Mouse (Mus musculus) C3H10T1/2 (cell line): Measurements from ENCODE around the gene Aloxe3. TPM values are rescaled to one million over a fixed set of nuclear protein-coding genes. Genes with fewer than 3 reads are reported as not detected.

ENCODE experiments used
- polyA plus RNA-seq, 2 experiments: library from polyadenylated mRNA; unstranded; fragments of >200 nt; fragmentation: generic; extraction: Trizol; gene quantifications; one replicate each; pipeline ENCODE4 v1.2.1; 2012; ENCODE audit warnings: missing spikeins in 2 of 2

Gene Aloxe3
- under 1 TPM; 0.07 to 0.34 TPM for polyA plus RNA-seq

DNA sequence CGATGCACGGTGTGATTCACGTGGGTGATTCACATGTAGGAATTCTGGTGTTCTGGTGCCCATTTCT is at the start of gene Aloxe3:
Gene Aloxe3, plus strand, starts transcription at position 45 of the 67 bp plus-strand sequence.

DNA sequence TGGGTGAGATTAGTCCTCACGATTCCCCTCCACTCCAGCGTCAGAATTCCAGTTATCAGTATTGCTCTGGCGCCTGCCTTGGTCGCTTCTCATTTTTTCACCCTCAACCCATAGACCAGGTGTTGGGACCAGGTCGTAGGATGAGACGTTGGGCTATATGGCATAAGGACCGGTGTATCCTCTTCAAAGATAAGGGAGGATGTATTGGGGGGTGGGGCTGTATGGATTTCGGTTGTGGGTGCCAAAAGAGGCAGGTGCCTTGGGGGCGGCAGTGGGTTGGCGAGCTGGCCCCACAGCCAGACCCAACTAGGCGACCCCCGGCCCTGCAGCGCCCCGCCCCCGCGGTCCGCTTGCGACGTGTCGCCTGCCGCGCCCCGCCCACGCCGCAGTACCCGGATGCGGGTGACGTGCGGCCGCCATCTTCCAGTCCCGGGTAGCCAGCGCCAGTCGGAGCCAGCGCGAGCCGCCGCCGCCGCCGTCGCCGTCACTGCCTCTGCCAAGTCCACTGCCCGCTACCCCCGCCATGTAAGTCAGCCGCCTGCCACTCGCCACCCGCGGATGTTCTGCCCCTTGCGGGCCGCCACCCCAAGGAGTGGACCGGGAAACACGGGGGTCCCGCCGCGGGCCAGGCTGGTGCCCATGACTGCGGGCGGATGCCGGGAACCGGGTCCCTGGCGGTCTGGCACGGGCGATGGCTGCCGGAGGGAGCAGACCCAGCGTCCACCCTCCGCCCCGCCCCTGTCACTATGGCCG is 37.4 kb upstream of the Aloxe3 start, which contains the start of gene Vamp2:
Gene Vamp2, plus strand, starts transcription at position 388 of the 753 bp plus-strand sequence.

DNA sequence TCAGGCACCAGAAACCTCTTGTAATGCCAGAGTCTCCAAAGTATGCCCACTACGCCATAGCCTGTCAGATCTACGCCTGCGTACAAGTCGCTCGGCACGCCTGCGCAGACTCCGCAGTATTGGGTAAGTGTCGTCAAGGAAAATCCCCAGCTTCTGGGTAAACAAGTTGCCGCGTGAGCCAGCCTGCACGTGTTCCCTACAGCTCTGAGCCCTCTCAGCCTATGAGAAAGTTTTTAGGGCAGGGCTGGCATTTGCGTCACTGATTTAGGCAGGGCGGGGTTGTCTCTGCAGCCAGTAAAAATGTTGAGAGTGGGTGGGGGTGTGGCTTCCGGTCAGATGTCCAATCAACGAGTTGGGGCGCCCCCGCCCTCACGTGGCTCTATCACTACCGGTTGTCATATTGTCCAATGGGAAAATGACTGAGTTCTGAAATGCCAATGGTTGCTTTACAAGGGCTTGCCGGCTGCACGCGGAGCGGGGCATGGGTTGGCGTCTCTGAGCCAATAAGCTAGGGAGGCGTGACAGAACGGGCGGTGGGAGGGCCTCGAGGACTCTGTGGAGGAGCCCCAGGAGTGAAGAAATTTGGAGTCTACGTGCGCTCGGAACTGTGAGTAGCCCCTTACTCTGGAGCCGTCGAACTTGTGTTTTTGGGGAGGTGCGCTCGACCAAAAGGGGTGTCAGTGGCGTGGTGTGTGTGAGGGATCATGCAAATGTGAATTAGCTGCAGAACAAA is 30.8 kb upstream of the Aloxe3 start, which contains the start of gene Per1:
Gene Per1, plus strand, starts transcription at position 521 of the 733 bp plus-strand sequence.

DNA sequence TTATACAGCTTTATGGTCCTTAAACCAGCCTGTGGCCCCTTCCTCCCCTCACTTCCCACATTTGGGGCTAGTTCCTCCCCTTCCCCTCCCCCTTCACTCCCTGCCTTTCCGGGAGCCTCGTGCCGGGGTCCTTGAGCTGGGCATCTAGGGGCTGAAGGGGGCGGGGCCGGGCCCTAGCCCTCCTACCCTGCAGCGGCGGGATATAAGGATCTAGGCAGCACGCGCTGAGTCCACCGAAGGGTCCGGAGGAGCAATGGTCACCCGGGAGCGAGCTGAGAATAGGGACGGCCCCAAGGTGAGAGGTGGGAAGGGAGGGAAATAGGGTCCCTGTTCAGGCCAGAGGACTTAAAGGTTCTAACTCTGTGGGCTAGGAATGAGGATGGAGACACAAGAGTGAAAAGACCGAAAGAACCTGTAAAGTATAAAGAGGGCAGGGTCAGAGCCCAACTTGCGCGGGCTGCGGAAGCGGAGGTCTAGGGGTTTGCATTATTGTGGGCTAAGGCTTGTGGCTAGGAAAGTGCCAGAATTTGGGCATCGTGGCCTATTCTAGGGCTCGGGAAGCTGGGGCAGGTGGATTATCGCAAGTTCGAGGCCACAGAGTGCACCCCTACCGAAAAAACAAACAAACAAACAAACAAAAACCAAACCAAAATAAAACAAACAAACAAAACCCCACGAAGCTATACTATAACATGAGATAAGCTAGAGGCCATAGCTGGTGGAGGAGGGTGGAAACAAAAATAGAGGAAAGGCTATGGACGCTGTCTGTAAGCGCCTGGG is 5.3 kb upstream of the Aloxe3 start, which contains the start of gene Hes7:
Gene Hes7, plus strand, starts transcription at position 184 of the 780 bp plus-strand sequence.

DNA sequence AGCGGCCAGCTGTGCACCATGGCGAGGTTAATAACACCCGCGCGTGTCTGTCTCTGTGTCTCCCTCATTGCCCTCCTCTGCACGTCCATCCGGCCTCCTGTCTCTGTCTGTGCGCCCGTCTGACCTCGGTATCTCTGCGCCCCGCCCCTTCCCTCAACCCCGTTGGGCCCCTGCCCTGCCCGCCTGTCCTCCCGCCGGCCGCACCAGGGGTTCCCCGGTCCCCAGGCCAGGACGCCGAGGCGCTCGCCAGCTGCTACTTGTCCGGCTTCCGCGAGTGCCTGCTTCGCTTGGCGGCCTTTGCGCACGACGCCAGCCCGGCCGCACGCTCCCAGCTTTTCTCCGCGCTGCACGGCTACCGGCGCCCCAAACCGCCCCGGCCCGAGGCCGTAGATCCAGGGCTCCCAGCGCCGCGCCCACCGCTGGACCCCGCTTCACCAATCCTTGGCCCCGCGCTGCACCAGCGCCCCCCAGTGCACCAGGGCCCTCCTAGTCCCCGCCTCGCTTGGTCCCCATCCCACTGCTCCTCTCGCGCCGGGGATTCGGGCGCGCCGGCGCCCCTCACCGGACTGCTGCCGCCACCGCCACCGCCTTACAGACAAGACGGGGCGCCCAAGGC is 3.3 kb upstream of the Aloxe3 start, which contains the start of gene 9130213A22Rik:
Gene 9130213A22Rik, minus strand, starts transcription at position 254 of the 616 bp plus-strand sequence.

DNA sequence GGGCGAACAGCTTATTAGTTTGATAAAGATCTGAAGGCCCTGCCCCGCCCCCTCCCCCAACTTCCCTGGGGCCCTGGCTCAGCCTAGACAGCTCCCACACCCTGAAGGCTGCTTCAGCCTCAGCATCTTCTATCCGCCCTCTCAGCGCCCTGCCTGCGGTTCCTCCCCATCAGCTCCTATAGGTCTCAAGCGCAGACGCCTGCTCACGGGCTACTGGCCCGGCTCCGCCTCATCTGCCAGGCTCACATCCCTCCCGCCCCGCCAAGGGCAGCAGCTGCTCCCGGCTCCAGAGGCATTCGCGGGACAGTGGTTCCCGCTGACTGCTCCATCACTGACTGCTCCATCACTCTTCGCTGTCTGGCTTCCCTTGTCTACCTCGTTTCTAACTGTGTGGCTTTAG is 31.1 kb downstream of the Aloxe3 start, which contains the start of gene Alox12b:
Gene Alox12b, plus strand, starts transcription at position 190 of the 400 bp plus-strand sequence.

DNA sequence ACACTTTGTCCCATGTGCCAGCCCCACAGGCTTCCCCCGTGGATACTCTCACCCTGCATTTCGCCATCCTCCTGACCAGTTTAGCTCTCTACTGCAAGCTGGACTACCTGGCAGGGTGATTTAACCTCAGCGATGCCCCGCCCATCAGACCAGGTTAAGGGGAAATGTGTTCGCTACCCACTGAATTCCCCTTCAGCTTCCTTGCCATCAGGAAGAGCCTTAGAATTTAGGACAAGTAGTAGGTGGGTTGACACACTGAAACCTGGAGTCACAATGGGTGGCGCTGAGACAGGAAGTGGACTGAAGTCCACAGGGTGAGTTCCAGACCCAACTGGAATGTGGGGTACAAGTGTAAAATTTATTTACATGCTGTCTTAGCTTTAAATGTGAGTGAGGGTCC is 72.0 kb downstream of the Aloxe3 start, which contains the start of gene Alox8:
Gene Alox8, minus strand, starts transcription at position 101 of the 400 bp plus-strand sequence.

Other genes starting within 250 kb of the Aloxe3 start
- gene Rnf222, start 237.3 kb upstream of the Aloxe3 start, polyA plus RNA-seq: under 1 TPM in 1 of 2 experiments, not detected in 1; 0.01 TPM
- gene Rpl26, start 224.3 kb upstream of the Aloxe3 start, polyA plus RNA-seq: 100 to 1,000 TPM; 611 to 728 TPM
- gene Odf4, start 198.8 kb upstream of the Aloxe3 start, polyA plus RNA-seq: not detected
- 1 to 10 TPM in 1 of 2 experiments, under 1 TPM in 1; 0.97 to 1.1 TPM for gene Arhgef15, start 168.4 kb upstream of the Aloxe3 start, polyA plus RNA-seq
- 1 to 10 TPM in 1 of 2 experiments, under 1 TPM in 1; 0.91 to 4.0 TPM for gene Slc25a35, start 157.8 kb upstream of the Aloxe3 start, polyA plus RNA-seq
- gene Rangrf, start 150.7 kb upstream of the Aloxe3 start, polyA plus RNA-seq: 10 to 100 TPM; 27.7 to 48.0 TPM
- 1 to 10 TPM; 6.8 to 7.2 TPM for gene Pfas, start 117.4 kb upstream of the Aloxe3 start, polyA plus RNA-seq
- 10 to 100 TPM; 57.4 to 66.2 TPM for gene Ctc1, start 110.0 kb upstream of the Aloxe3 start, polyA plus RNA-seq
- 10 to 100 TPM; 33.9 to 67.3 TPM for gene Aurkb, start 80.2 kb upstream of the Aloxe3 start, polyA plus RNA-seq
- gene Borcs6, start 66.2 kb upstream of the Aloxe3 start, polyA plus RNA-seq: 10 to 100 TPM; 13.1 to 23.4 TPM
- 10 to 100 TPM; 73.7 to 88.9 TPM for gene Tmem107, start 55.1 kb upstream of the Aloxe3 start, polyA plus RNA-seq
- gene Vamp2, start 37.4 kb upstream of the Aloxe3 start, polyA plus RNA-seq: 10 to 100 TPM; 16.1 to 69.3 TPM
- gene Per1, start 30.7 kb upstream of the Aloxe3 start, polyA plus RNA-seq: 10 to 100 TPM in 1 of 2 experiments, 1 to 10 TPM in 1; 3.3 to 14.3 TPM
- under 1 TPM; 0.16 to 0.19 TPM for gene Hes7, start 5.5 kb upstream of the Aloxe3 start, polyA plus RNA-seq
- 1 to 10 TPM in 1 of 2 experiments, under 1 TPM in 1; 0.55 to 2.0 TPM for gene 9130213A22Rik, start 3.3 kb upstream of the Aloxe3 start, polyA plus RNA-seq
- gene Alox12b, start 31.1 kb downstream of the Aloxe3 start, polyA plus RNA-seq: not detected
- gene Alox8, start 71.9 kb downstream of the Aloxe3 start, polyA plus RNA-seq: under 1 TPM; 0.05 to 0.20 TPM
- gene Gucy2e, start 111.1 kb downstream of the Aloxe3 start, polyA plus RNA-seq: under 1 TPM in 1 of 2 experiments, not detected in 1; 0.04 TPM
- gene Cntrob, start 197.9 kb downstream of the Aloxe3 start, polyA plus RNA-seq: 10 to 100 TPM in 1 of 2 experiments, 1 to 10 TPM in 1; 1.9 to 13.1 TPM
- 100 to 1,000 TPM; 152 to 168 TPM for gene Trappc1, start 198.1 kb downstream of the Aloxe3 start, polyA plus RNA-seq
- gene Kcnab3, start 200.4 kb downstream of the Aloxe3 start, polyA plus RNA-seq: under 1 TPM; 0.41 to 0.76 TPM
- gene Rnf227, start 214.6 kb downstream of the Aloxe3 start, polyA plus RNA-seq: under 1 TPM in 1 of 2 experiments, not detected in 1; 0.07 TPM
- 100 to 1,000 TPM in 1 of 2 experiments, 10 to 100 TPM in 1; 12.9 to 147 TPM for gene Chd3, start 243.5 kb downstream of the Aloxe3 start, polyA plus RNA-seq